Mouse (Mus musculus) ES-E14 (cell line): ENCODE results near the gene Cyba. TPM values are rescaled to one million over a fixed set of nuclear protein-coding genes. Genes with fewer than 3 reads are reported as not detected.

Source experiments
- DNase-seq: peaks from one replicate; pipeline ENCODE4 v3.0.0-alpha.2; 2013; ENCODE audit warnings: low read depth, low spot score
- H3K27ac ChIP-seq: 2 replicates; pipeline ENCODE4 v1.5.1; 2012; ENCODE audit warnings: low read depth, mild to moderate bottlenecking, low read length, moderate library complexity, mixed read lengths; ENCODE audit not compliant: poor library complexity, insufficient read depth, severe bottlenecking
- H3K36me3 ChIP-seq: 2 replicates; pipeline ENCODE4 v1.6.1; 2012; ENCODE audit warnings: mild to moderate bottlenecking, low read length, moderate library complexity, mixed read lengths; ENCODE audit not compliant: control insufficient read depth, poor library complexity, insufficient read depth, severe bottlenecking
- H3K4me1 ChIP-seq, 2 experiments: fragments of 150-350 bp in 1 of 2; sonication (generic) in 1 of 2; 2 replicates each; pipeline ENCODE4 v1.6.1; 2012; ENCODE audit warnings: low read length in 2 of 2, mild to moderate bottlenecking in 1 of 2, mixed read lengths in 1 of 2; ENCODE audit not compliant: control insufficient read depth in 2 of 2, insufficient read depth in 2 of 2, poor library complexity in 1 of 2
- H3K4me3 ChIP-seq, 2 experiments: fragments of 150-350 bp in 1 of 2; sonication (generic) in 1 of 2; 2 replicates each; pipeline ENCODE4 v1.5.1; 2012; ENCODE audit warnings: low read length in 2 of 2, low read depth in 1 of 2, mild to moderate bottlenecking in 1 of 2, mixed read lengths in 1 of 2; ENCODE audit not compliant: insufficient read depth in 1 of 2, poor library complexity in 1 of 2, severe bottlenecking in 1 of 2
- H3K9ac ChIP-seq: 2 replicates; pipeline ENCODE4 v1.6.1; 2012; ENCODE audit warnings: low read depth, mild to moderate bottlenecking, low read length, mixed read lengths; ENCODE audit not compliant: poor library complexity, insufficient read depth, severe bottlenecking
- H3K9me3 ChIP-seq: fragments of 150-350 bp; sonication (generic); 2 replicates; pipeline ENCODE4 v1.6.1; 2012; ENCODE audit warnings: low read depth, mild to moderate bottlenecking, low read length; ENCODE audit not compliant: control insufficient read depth, insufficient read depth
- CHD2 ChIP-seq: IDR thresholded peaks from 2 replicates; pipeline ENCODE4 v1.6.1; 2014; ENCODE audit warnings: mild to moderate bottlenecking, low read depth, low read length, inconsistent platforms
- HCFC1 ChIP-seq: IDR thresholded peaks from 2 replicates; pipeline ENCODE4 v1.6.1; 2012; ENCODE audit warnings: low read length, inconsistent platforms, borderline replicate concordance; ENCODE audit not compliant: insufficient read depth
- MAFK ChIP-seq: IDR thresholded peaks from 2 replicates; pipeline ENCODE4 v1.6.1; 2014; ENCODE audit warnings: mild to moderate bottlenecking, low read depth, low read length, inconsistent platforms; ENCODE audit not compliant: insufficient read depth
- ZC3H11A ChIP-seq: IDR thresholded peaks from 2 replicates; pipeline ENCODE4 v1.6.1; 2012; ENCODE audit warnings: low read depth, mild to moderate bottlenecking, inconsistent platforms, low read length, borderline replicate concordance
- ZNF384 ChIP-seq: IDR thresholded peaks from 2 replicates; pipeline ENCODE4 v1.6.1; 2012; ENCODE audit warnings: low read depth, low read length, inconsistent platforms
- in situ Hi-C, 2 experiments: fragments of 600-800 bp; cut with MboI; formaldehyde crosslinking; loops; one replicate each; pipeline ENCODE4 v1.15.1; 2025; ENCODE audit warnings: low sequenced_read_pairs in 2 of 2, inconsistent platforms in 1 of 2; ENCODE audit not compliant: unreplicated experiment in 2 of 2
- total RNA-seq: library from RNA; depleted of rRNA; stranded (reverse); fragments of 300-350 nt; gene quantifications from 2 replicates; pipeline ENCODE4 v1.2.3, GENCODE M21; 2012

Cyba gene
- total RNA-seq, 1 experiment = 78.7 TPM

DNA sequence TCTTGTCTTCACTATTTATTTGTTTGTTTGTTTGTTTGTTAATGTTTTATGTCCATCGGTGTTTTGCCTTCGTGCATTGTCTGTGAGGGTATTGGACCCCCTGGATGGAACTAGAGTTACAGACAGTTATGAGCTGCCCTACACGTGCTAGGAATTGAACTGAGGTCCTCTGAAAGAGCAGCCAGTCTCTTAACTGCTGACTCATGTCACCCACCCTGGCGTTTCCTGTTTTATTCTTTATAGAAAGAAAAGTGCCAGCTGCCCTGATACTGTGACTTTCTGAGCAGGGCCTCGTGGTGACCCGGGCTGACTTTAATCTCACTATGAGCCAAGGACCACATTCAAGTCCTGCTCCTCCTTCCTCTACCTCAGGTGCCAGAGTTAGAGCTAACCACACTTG lies 17.2 kb downstream of the Cyba start:
- no peak for DNase-seq
- no peak overlapping the region for H3K9ac ChIP-seq
- H3K9me3 ChIP-seq = no peaks in the 10 kb centered on the region
- no peak overlapping the region for H3K4me3 ChIP-seq
- in situ Hi-C loops = no loop called here
- peaks cover 0 to 6% of the 10 kb centered on the region in 2 experiments; a peak in 1 of 4 replicates for H3K4me1 ChIP-seq
- no peak for TF ChIP-seq ZNF384
- TF ChIP-seq MAFK = no peak
- TF ChIP-seq ZC3H11A = no peak
- no peak for TF ChIP-seq CHD2
- no peak for TF ChIP-seq HCFC1
- no peak overlapping the region for H3K27ac ChIP-seq
- H3K36me3 ChIP-seq = peaks cover 72% of the 10 kb centered on the region

DNA sequence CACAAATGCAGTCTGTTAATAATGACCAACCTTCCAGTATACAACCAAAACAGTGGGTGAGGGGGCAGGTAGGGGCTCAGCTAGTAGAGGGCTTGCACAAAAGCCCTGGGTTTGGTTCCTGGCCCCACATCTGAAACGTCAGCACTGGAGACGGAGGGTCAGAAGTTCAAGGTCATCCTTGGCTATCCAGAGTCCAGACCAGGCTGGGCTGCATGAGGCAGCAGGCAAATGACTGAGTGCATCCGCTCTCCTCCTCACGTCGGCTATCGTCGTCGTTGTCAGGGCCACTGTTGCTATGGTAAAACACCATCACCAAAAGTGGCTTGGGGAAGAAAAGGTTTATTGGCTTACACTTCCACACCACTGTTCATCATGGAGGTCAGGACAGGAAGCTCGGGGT lies 18.4 kb downstream of the Cyba start:
- no peak overlapping the region for H3K9ac ChIP-seq
- no peak for DNase-seq
- H3K4me3 ChIP-seq = no peak overlapping the region
- H3K9me3 ChIP-seq = no peaks in the 10 kb centered on the region
- peaks cover 83% of the 10 kb centered on the region for H3K36me3 ChIP-seq
- in situ Hi-C loops = no loop called here
- H3K27ac ChIP-seq = no peak overlapping the region
- peaks cover 0 to 6% of the 10 kb centered on the region in 2 experiments; a peak in 1 of 4 replicates for H3K4me1 ChIP-seq
- no peak for TF ChIP-seq MAFK
- TF ChIP-seq ZNF384 = no peak
- no peak for TF ChIP-seq CHD2
- no peak for TF ChIP-seq ZC3H11A
- TF ChIP-seq HCFC1 = no peak

DNA sequence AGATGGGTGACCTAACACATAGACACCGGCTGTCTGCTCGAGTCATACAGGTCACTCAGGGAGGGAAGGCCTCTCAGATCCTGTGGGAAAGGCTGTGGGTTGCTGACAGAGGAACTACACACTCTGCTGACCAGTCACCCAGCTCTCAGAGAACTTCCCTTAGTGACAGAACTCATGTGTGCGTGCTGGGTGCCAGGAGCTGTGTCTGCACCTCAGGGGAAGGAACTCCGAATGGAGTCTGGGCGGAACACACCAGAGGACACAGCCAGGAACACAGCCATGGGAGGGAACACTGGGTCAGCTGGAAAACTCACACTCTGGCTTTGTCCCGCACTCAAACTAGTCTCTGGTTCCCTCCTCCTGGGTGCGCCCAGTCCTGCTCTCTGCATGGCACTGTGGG lies 25.1 kb downstream of the Cyba start:
- H3K27ac ChIP-seq = no peak overlapping the region
- TF ChIP-seq ZC3H11A (no peak), ZNF384 (no peak), HCFC1 (no peak), MAFK (no peak), CHD2 (no peak)
- H3K9ac ChIP-seq = no peak overlapping the region
- no peak for DNase-seq
- H3K4me1 ChIP-seq = no peaks in the 10 kb centered on the region
- H3K9me3 ChIP-seq = no peaks in the 10 kb centered on the region
- in situ Hi-C loops = no loop called here
- peaks cover 80% of the 10 kb centered on the region for H3K36me3 ChIP-seq
- H3K4me3 ChIP-seq = no peak overlapping the region

DNA sequence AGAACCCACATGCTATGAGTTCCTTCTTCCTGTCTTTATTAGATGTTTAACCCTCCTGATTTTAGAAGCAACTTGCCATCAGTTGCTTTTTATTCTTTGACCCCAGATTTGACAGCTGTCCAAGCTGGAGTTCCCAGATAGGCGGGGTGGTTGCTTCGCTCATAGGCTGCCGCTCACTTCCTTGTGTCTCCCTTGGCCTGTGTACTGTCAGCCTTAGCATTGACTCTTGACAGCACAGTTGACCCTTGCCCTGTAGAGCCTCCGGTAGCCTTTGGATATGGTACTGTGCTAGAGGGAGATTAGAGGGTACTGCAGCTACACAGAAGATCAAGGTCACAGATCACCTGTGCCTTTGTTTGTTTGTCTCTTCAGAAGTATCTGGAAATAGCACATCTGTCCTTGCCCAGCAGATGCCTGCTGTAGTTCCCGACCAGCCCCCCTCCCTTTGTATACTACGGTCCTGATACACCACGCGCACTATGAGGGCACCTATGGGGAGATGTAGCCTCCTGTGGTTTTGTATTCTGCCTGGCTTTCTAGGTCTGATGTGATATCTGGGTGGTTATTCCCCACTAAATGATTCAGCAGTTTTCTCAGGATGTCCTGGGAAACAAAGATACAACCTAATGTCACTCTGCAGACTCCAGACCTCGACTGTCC lies 27.5 kb downstream of the Cyba start:
- no peaks in the 10 kb centered on the region for H3K9me3 ChIP-seq
- H3K27ac ChIP-seq = no peak overlapping the region
- in situ Hi-C loops = no loop called here
- H3K9ac ChIP-seq = no peak overlapping the region
- TF ChIP-seq ZC3H11A = no peak
- TF ChIP-seq CHD2 = no peak
- no peak for TF ChIP-seq ZNF384
- TF ChIP-seq MAFK = no peak
- TF ChIP-seq HCFC1 = no peak
- H3K36me3 ChIP-seq = peaks cover 77% of the 10 kb centered on the region
- no peaks in the 10 kb centered on the region for H3K4me1 ChIP-seq
- no peak overlapping the region for H3K4me3 ChIP-seq
- DNase-seq = no peak
